Mouse (Mus musculus): Measurements from ENCODE around the gene Sertad2.

GRCm38 (mm10) chr11:20631941-20632618 lies 89.0 kb downstream of the Sertad2 start:
- TF ChIP-seq POLR2A (IDR thresholded peaks at IDR 0.05; ENCODE audit: insufficient read depth, low read depth, low read length) (no peak; the same call in 1 of the 2 replicates), CTCF (IDR thresholded peaks at IDR 0.05) (no peak)
